Mouse (Mus musculus) CH12.LX (cell line): Measurements from ENCODE around the gene Smdt1. TPM values are rescaled to one million over a fixed set of nuclear protein-coding genes. Genes with fewer than 3 reads are reported as not detected.
A peak's percentile ranks its signal among the peaks of the same experiment; 100 is the strongest.

Experiments
- DNase-seq: peaks from one replicate; pipeline ENCODE4 v3.0.0-alpha.2; 2013; ENCODE audit errors: extremely low read depth
- H3K27ac ChIP-seq: 2 replicates; pipeline ENCODE4 v1.5.1; 2012; ENCODE audit warnings: low read depth, mild to moderate bottlenecking, control low read depth, moderate library complexity; ENCODE audit not compliant: insufficient read depth
- H3K27me3 ChIP-seq: replicated peaks from 2 replicates; pipeline ENCODE3; 2012; ENCODE audit warnings: inconsistent platforms
- H3K36me3 ChIP-seq, 2 experiments: replicated peaks in 1 of 2; 2 replicates each; pipeline versions ENCODE3 to v1.6.1; 2012; ENCODE audit warnings: inconsistent platforms in 1 of 2, low read length in 1 of 2, mild to moderate bottlenecking in 1 of 2, mixed read lengths in 1 of 2, moderate library complexity in 1 of 2; ENCODE audit not compliant: control insufficient read depth in 1 of 2, insufficient read depth in 1 of 2
- H3K4me1 ChIP-seq, 2 experiments: 2 replicates each; pipeline ENCODE4 v1.6.1; 2012; ENCODE audit warnings: inconsistent platforms in 1 of 2, moderate library complexity in 1 of 2; ENCODE audit not compliant: insufficient read depth in 2 of 2, control insufficient read depth in 1 of 2
- H3K4me2 ChIP-seq: 2 replicates; pipeline ENCODE4 v1.6.1; 2012; ENCODE audit warnings: low read depth, mild to moderate bottlenecking, control low read depth; ENCODE audit not compliant: poor library complexity, insufficient read depth, severe bottlenecking
- H3K4me3 ChIP-seq, 3 experiments: fragments of 150-350 bp in 1 of 3; sonication (generic) in 1 of 3; replicated peaks in 1 of 3; 2 replicates each; pipeline versions ENCODE3 to v1.5.1; 2011 to 2012; ENCODE audit warnings: low read depth in 2 of 3, low read length in 2 of 3, mild to moderate bottlenecking in 2 of 3, moderate library complexity in 2 of 3, control low read depth in 1 of 3, improper control_type of control experiment in 1 of 3, inconsistent platforms in 1 of 3, mixed read lengths in 1 of 3; ENCODE audit not compliant: poor library complexity in 1 of 3
- H3K79me2 ChIP-seq: replicated peaks from 2 replicates; pipeline ENCODE4 v1.6.1; 2012; ENCODE audit warnings: mild to moderate bottlenecking, moderate library complexity; ENCODE audit not compliant: control insufficient read depth, poor library complexity, insufficient read depth, severe bottlenecking; ENCODE audit errors: extremely low read depth
- H3K9ac ChIP-seq: 2 replicates; pipeline ENCODE4 v1.6.1; 2012; ENCODE audit warnings: low read depth, mild to moderate bottlenecking, control low read depth, moderate library complexity; ENCODE audit not compliant: insufficient read depth
- H3K9me3 ChIP-seq: replicated peaks from 2 replicates; pipeline ENCODE3; 2012; ENCODE audit warnings: low read length, inconsistent platforms, mixed read lengths
- CTCF ChIP-seq, 2 experiments: IDR thresholded peaks in 1 of 2; conservative IDR thresholded peaks in 1 of 2; 2 replicates each; pipeline ENCODE4 v1.5.1; 2011 to 2012; ENCODE audit warnings: low read depth in 2 of 2, low read length in 2 of 2, improper control_type of control experiment in 1 of 2, inconsistent platforms in 1 of 2, mild to moderate bottlenecking in 1 of 2, moderate library complexity in 1 of 2
- E2F4 ChIP-seq: IDR thresholded peaks from 2 replicates; pipeline ENCODE4 v1.6.1; 2011; ENCODE audit warnings: low read depth, low read length, improper control_type of control experiment; ENCODE audit not compliant: insufficient replicate concordance
- ELF1 ChIP-seq: IDR thresholded peaks from 2 replicates; pipeline ENCODE4 v1.6.1; 2014; ENCODE audit warnings: low read depth, mild to moderate bottlenecking, inconsistent platforms, low read length, improper control_type of control experiment
- ETS1 ChIP-seq: conservative IDR thresholded peaks from 2 replicates; pipeline ENCODE4 v1.6.1; 2012; ENCODE audit warnings: low read depth, mild to moderate bottlenecking, inconsistent platforms, low read length, improper control_type of control experiment, moderate library complexity
- KAT2A ChIP-seq: IDR thresholded peaks from 2 replicates; pipeline ENCODE4 v1.6.1; 2012; ENCODE audit warnings: low read length, improper control_type of control experiment, inconsistent platforms; ENCODE audit not compliant: insufficient replicate concordance
- MAZ ChIP-seq: IDR thresholded peaks from 2 replicates; pipeline ENCODE4 v1.6.1; 2012; ENCODE audit warnings: low read depth, mild to moderate bottlenecking, inconsistent platforms, low read length, improper control_type of control experiment, moderate library complexity
- MEF2A ChIP-seq: IDR thresholded peaks from 2 replicates; pipeline ENCODE4 v1.6.1; 2014; ENCODE audit warnings: low read depth, mild to moderate bottlenecking, inconsistent platforms, low read length, improper control_type of control experiment, borderline replicate concordance
- NRF1 ChIP-seq: IDR thresholded peaks from 2 replicates; pipeline ENCODE4 v1.6.1; 2014; ENCODE audit warnings: low read depth, mild to moderate bottlenecking, inconsistent platforms, low read length, improper control_type of control experiment, moderate library complexity
- SIN3A ChIP-seq: IDR thresholded peaks from 2 replicates; pipeline ENCODE4 v1.6.1; 2012; ENCODE audit warnings: low read length, improper control_type of control experiment, inconsistent platforms
- SMC3 ChIP-seq: IDR thresholded peaks from 2 replicates; pipeline ENCODE4 v1.6.1; 2011; ENCODE audit warnings: low read depth, low read length, improper control_type of control experiment
- USF1 ChIP-seq: IDR thresholded peaks from 2 replicates; pipeline ENCODE4 v1.6.1; 2014; ENCODE audit warnings: low read depth, mild to moderate bottlenecking, inconsistent platforms, low read length, improper control_type of control experiment
- ZC3H11A ChIP-seq: IDR thresholded peaks from 2 replicates; pipeline ENCODE4 v1.6.1; 2012; ENCODE audit warnings: low read depth, mild to moderate bottlenecking, inconsistent platforms, low read length, improper control_type of control experiment
- ZKSCAN1 ChIP-seq: IDR thresholded peaks from 2 replicates; pipeline ENCODE4 v1.6.1; 2012; ENCODE audit warnings: low read depth, inconsistent platforms, low read length, improper control_type of control experiment, borderline replicate concordance
- dilution Hi-C: fragments of 300-500 bp; cut with MboI; formaldehyde crosslinking; loops from 2 replicates; pipeline ENCODE4 v1.14.3; 2020; ENCODE audit warnings: low sequenced_read_pairs; ENCODE audit not compliant: extremely low pct_unique_long_range_greater_than_20kb, extremely low pct_ligation_motif_present
- in situ Hi-C: fragments of 300-500 bp; cut with MboI; formaldehyde crosslinking; loops from 3 replicates; pipeline ENCODE4 v1.14.3; 2019; ENCODE audit warnings: low sequenced_read_pairs, low pct_ligation_motif_present, low pct_unique_long_range_greater_than_20kb, mixed read lengths
- polyA plus RNA-seq: library from polyadenylated mRNA; unstranded; fragments of >175 nt; gene quantifications from 2 replicates; pipeline ENCODE4 v1.2.1, GENCODE M21; 2012; ENCODE audit warnings: low read depth; ENCODE audit not compliant: insufficient read length
- total RNA-seq, 2 experiments: library from RNA; depleted of rRNA; stranded (reverse); fragments of 300-350 nt in 1 of 2; fragments of >200 nt in 1 of 2; gene quantifications; 2 replicates each; pipeline ENCODE4 v1.2.3; 2012 to 2014

The Smdt1 gene
- total and polyA plus RNA-seq, 3 experiments: 112 to 171 (median 138) TPM

DNA sequence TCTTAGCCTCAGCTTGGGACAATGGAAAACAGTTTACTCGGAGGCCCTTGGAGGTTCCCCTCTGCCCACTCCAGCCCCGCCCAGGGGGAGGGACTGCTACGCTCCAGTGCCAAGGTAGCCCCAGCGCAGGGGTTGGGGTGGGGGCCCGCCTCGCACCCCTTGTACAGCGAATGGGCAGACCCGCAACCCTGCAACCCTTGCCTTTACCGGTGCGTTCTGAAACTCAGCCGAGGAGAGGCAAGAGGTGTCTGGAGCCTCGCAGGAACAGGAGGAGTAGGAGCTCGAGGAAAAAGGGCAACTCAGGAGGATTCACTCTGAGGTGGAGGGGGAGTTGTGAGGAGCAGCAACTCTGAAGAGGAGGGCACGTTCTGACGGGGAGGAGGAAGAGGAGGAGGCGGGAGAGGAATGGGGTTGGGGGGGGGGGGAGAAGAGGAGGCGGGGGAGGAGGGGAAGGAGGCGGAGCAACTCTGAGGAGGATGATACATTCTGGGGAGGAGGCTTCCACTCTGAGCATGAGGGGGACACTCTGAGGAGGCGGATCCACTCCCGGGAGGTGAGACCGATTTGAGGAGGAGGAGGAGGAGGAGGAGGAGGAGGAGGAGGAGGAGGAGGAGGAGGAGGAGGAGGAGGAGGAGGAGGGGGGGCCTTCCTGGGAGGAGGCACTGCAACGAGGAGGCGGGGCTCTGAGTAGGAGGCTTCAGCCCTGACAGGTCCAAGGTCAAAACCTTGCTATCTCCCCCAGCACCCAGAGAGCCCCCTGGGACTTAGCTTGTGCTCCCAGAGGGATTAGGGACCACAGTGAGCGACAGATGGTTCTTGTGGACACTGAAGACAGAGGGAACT lies 41.3 kb downstream of the Smdt1 start, which contains the start of gene Cyp2d22:
Gene Cyp2d22 (minus strand): TSS at position 390 of the 843 bp plus-strand sequence.
- H3K27ac ChIP-seq: no peak within 1 kb of the TSS
- peak within 1 kb of the TSS; percentile 82 for H3K4me2 ChIP-seq
- H3K27me3 ChIP-seq: peaks cover 93% of the 10 kb centered on the region
- in situ Hi-C loops (no loop called here), dilution Hi-C loops (no loop called here)
- H3K4me1 ChIP-seq: peaks cover 6 to 13% of the 10 kb centered on the region in 2 experiments
- no peaks in the 10 kb centered on the region for H3K9me3 ChIP-seq
- TF ChIP-seq E2F4 (no peak), ETS1 (no peak), MAZ (0 out of 2 replicates have a peak, but pooled peaks have one; percentile 9)
- peak within 1 kb of the TSS in 2 of 3 experiments; percentile 39 to 48 for H3K4me3 ChIP-seq
- peak; percentile 29 for DNase-seq
- H3K36me3 ChIP-seq: no peaks in the 10 kb centered on the region
- no peak within 1 kb of the TSS; the same call in 1 of the 2 replicates for H3K9ac ChIP-seq
- H3K79me2 ChIP-seq: no peaks in the 10 kb centered on the region

DNA sequence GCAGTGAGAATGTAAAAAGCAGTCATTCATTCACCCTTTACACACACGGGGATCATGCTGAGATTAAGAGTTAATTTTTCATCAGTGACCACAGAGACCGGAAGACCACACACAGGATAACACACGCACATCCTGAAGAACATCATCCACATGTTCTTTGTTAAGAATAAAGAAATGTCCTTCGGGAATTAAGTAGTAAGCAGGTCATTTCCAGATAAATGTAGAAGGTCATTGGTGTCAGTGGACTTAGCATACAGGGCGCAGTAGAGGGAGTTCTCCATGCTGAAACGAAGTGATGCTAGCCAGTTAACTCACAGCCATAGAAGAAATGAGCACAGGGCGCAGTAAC lies 41.9 kb downstream of the Smdt1 start:
- TF ChIP-seq USF1 (no peak), NRF1 (no peak), E2F4 (no peak), CTCF (conservative IDR thresholded peaks at IDR 0.05 in 1 of 2, IDR thresholded peaks at IDR 0.05 in 1 of 2; ENCODE audit: low read depth in 2 of 2, low read length in 2 of 2) (no peak), MEF2A (no peak), SMC3 (no peak), KAT2A (no peak), SIN3A (no peak), ZC3H11A (no peak), ZKSCAN1 (no peak), ELF1 (no peak)
- TF ChIP-seq, all 38 proteins: peak for 0
- peak overlapping the region in 2 of 3 experiments; percentile 12 to 39 for H3K4me3 ChIP-seq
- dilution Hi-C loops (no loop called here), in situ Hi-C loops (no loop called here)
- no peaks in the 10 kb centered on the region for H3K9me3 ChIP-seq
- no peak overlapping the region for H3K27ac ChIP-seq
- no peak for DNase-seq
- no peaks in the 10 kb centered on the region for H3K79me2 ChIP-seq
- peaks cover 93% of the 10 kb centered on the region for H3K27me3 ChIP-seq
- H3K4me2 ChIP-seq: peak overlapping the region; percentile 82
- H3K36me3 ChIP-seq: no peaks in the 10 kb centered on the region
- no peak overlapping the region for H3K9ac ChIP-seq
- peaks cover 6 to 13% of the 10 kb centered on the region in 2 experiments for H3K4me1 ChIP-seq
